21 mouse cellular contexts compared by ENCODE assay signal in genomic region chr8:48722744-48723143, GRCm38 (mm10).
DNase-seq lines count a peak whose midpoint lies in the region; ATAC-seq and TF ChIP-seq lines count a peak whose summit lies in the region.
"Had no signal": no experiment of that assay in that cellular context is flagged by ENCODE, and none has a peak within 500 bp of the region (broad histone marks: within the 10 kb centered on the region; RNA-seq: fewer than 3 reads in every experiment).

No protein-coding gene starts in this region.

- no peak overlapping the region for H3K4me3 ChIP-seq in forebrain, postnatal 0 days (ENCODE audit: low read depth, low read length)
- H3K4me3 ChIP-seq in forebrain, embryonic 13.5 days: no peak overlapping the region
- H3K4me3 ChIP-seq in midbrain, embryonic 11.5 days (ENCODE audit: low read depth, low read length): no peak overlapping the region
- H3K4me3 ChIP-seq: embryonic facial prominence, embryonic 12.5 days; heart, embryonic 13.5 days; layer of hippocampus, adult 2 months; limb, embryonic 13.5 days; myocyte had no signal

- WGBS in forebrain, postnatal 0 days: 29% methylated on average over 14 of the region's 14 CpGs
- 36% methylated on average over 14 of the region's 14 CpGs for WGBS in forebrain, embryonic 13.5 days
- WGBS in midbrain, embryonic 11.5 days: 31% methylated on average over 14 of the region's 14 CpGs

- H3K4me1 ChIP-seq in forebrain, postnatal 0 days (ENCODE audit: insufficient read depth): no peaks in the 10 kb centered on the region
- no peaks in the 10 kb centered on the region for H3K4me1 ChIP-seq in forebrain, embryonic 13.5 days
- H3K4me1 ChIP-seq in midbrain, embryonic 11.5 days (ENCODE audit: control insufficient read depth, insufficient read depth, low read length): peaks cover 5% of the 10 kb centered on the region; the same call in 1 of the 2 replicates
- H3K4me1 ChIP-seq: heart, embryonic 13.5 days; limb, embryonic 13.5 days had no signal

- no peak for TF ChIP-seq CTCF in forebrain, postnatal 0 days (IDR thresholded peaks at IDR 0.05; ENCODE audit: low read depth)

- H3K36me3 ChIP-seq in forebrain, postnatal 0 days (ENCODE audit: insufficient read depth): no peaks in the 10 kb centered on the region
- no peaks in the 10 kb centered on the region for H3K36me3 ChIP-seq in forebrain, embryonic 13.5 days (ENCODE audit: poor library complexity, severe bottlenecking)
- H3K36me3 ChIP-seq in midbrain, embryonic 11.5 days (ENCODE audit: control insufficient read depth, insufficient read depth, low read length): no peaks in the 10 kb centered on the region; the same call in 1 of the 2 replicates
- H3K36me3 ChIP-seq: embryonic facial prominence, embryonic 12.5 days; heart, embryonic 13.5 days; limb, embryonic 13.5 days had no signal

- peak overlapping the region; percentile 48; the same call in 1 of the 2 replicates for H3K27ac ChIP-seq in forebrain, postnatal 0 days (ENCODE audit: low read depth, low read length)
- H3K27ac ChIP-seq in forebrain, embryonic 13.5 days: no peak overlapping the region
- peak overlapping the region; percentile 12; the same call in 1 of the 2 replicates for H3K27ac ChIP-seq in midbrain, embryonic 11.5 days (ENCODE audit: low read depth, low read length)
- H3K27ac ChIP-seq: embryonic facial prominence, embryonic 12.5 days; heart, embryonic 13.5 days; layer of hippocampus, adult 2 months; limb, embryonic 13.5 days; liver, embryonic 14.5 days had no signal

- ATAC-seq in forebrain, postnatal 0 days: no peak
- ATAC-seq in forebrain, embryonic 13.5 days: no peak
- peak; percentile 70; the same call in 1 of the 2 replicates for ATAC-seq in midbrain, embryonic 11.5 days (ENCODE audit: low FRiP score)
- ATAC-seq in granulocyte monocyte progenitor cell, adult 5-6 weeks (replicated peaks; ENCODE audit: poor library complexity, severe bottlenecking): no peak
- ATAC-seq: Patski had no signal

- H3K4me2 ChIP-seq in forebrain, postnatal 0 days (ENCODE audit: low read depth): no peak overlapping the region
- no peak overlapping the region for H3K4me2 ChIP-seq in forebrain, embryonic 13.5 days
- no peak overlapping the region for H3K4me2 ChIP-seq in midbrain, embryonic 11.5 days
- H3K4me2 ChIP-seq: embryonic facial prominence, embryonic 12.5 days; heart, embryonic 13.5 days; limb, embryonic 13.5 days had no signal

- no peaks in the 10 kb centered on the region for H3K9me3 ChIP-seq in forebrain, postnatal 0 days (ENCODE audit: low read length)
- 0 out of 2 replicates have a peak, but pooled peaks cover 6% of the 10 kb centered on the region for H3K9me3 ChIP-seq in forebrain, embryonic 13.5 days (replicated peaks)
- H3K9me3 ChIP-seq in midbrain, embryonic 11.5 days (ENCODE audit: control insufficient read depth, low read length): no peaks in the 10 kb centered on the region
- H3K9me3 ChIP-seq: embryonic facial prominence, embryonic 12.5 days; heart, embryonic 13.5 days had no signal

- no peak overlapping the region for H3K9ac ChIP-seq in forebrain, postnatal 0 days
- H3K9ac ChIP-seq in forebrain, embryonic 13.5 days: no peak overlapping the region
- peak overlapping the region; percentile 31; the same call in 1 of the 2 replicates for H3K9ac ChIP-seq in midbrain, embryonic 11.5 days (ENCODE audit: low read length)
- H3K9ac ChIP-seq: embryonic facial prominence, embryonic 12.5 days; heart, embryonic 13.5 days; limb, embryonic 13.5 days; liver, embryonic 14.5 days had no signal

- peak; percentile 39 for DNase-seq in forebrain, postnatal 0 days
- peak; percentile 66 for DNase-seq in ES-CJ7 (ENCODE audit: low read depth, low spot score)
- DNase-seq in embryo, embryonic 10.5 days (ENCODE audit: low spot score): peak; percentile 45
- DNase-seq in midbrain, embryonic 11.5 days (ENCODE audit: low spot score, missing footprints): no peak
- no peak for DNase-seq in cerebellum, adult 9-11 months
- no peak for DNase-seq in gastrocnemius, postnatal 14 days
- DNase-seq: cerebellum, adult 9-10 months; heart, postnatal 36 days; kidney, adult 11 months; kidney, postnatal 10 days; right cerebral cortex, adult 18-20 months; thymus, adult 18-20 months had no signal

- H3K27me3 ChIP-seq in forebrain, postnatal 0 days (ENCODE audit: insufficient read depth, low read length): no peaks in the 10 kb centered on the region
- no peaks in the 10 kb centered on the region for H3K27me3 ChIP-seq in forebrain, embryonic 13.5 days
- no peaks in the 10 kb centered on the region for H3K27me3 ChIP-seq in midbrain, embryonic 11.5 days (ENCODE audit: control insufficient read depth, insufficient read depth, low read length)
- H3K27me3 ChIP-seq: embryonic facial prominence, embryonic 12.5 days; heart, embryonic 13.5 days; limb, embryonic 13.5 days; Patski had no signal

- intact Hi-C loops in gastrocnemius, postnatal 14 days (cut with DNase I; ENCODE audit: low total_unique reads): no loop called here

Comparison
In these comparisons a context has a peak if more than half of its experiments do, and no peak if none do; other contexts are left out.
1. DNase-seq: peak in forebrain, postnatal 0 days (single experiment), ES-CJ7 (single experiment) and embryo, embryonic 10.5 days (single experiment); none in midbrain, embryonic 11.5 days (single experiment), cerebellum, adult 9-11 months (single experiment) and gastrocnemius, postnatal 14 days (single experiment).